Mouse (Mus musculus): ENCODE data around the gene Ano4. TPM values are rescaled to one million over a fixed set of nuclear protein-coding genes. Genes with fewer than 3 reads are reported as not detected.

Ano4 gene
- polyA plus RNA-seq, 1 experiment from 2014 or later = 3.0 TPM

DNA sequence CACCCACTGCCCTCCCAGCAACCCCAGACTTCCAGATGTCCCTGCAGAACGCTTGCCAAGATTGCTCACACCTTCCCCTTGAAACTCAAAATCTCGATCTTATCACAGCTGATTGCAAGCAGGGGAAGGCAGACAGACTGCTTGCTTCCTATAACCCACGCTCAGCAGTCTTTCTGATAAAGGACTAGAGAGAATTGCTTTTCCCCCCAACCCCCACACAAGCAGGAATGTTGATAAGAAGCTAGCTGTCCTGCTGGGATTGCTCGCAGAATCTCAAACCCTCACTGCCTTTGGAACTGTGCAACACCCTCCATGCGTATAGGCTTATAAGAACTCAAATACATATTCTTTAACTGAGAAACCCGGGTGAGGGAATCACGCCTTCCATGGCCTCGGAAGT is 846 bp downstream of the Ano4 start:
- no peaks in the 10 kb centered on the region for H3K9me3 ChIP-seq
- peak overlapping the region; percentile 94 for H3K27ac ChIP-seq
- DNase-seq (ENCODE audit: low spot score) = no peak
- H3K4me1 ChIP-seq = peaks cover 25% of the 10 kb centered on the region
- no peaks in the 10 kb centered on the region for H3K36me3 ChIP-seq
- H3K4me3 ChIP-seq = peak overlapping the region; percentile 78
- peaks cover 20% of the 10 kb centered on the region for H3K27me3 ChIP-seq (ENCODE audit: insufficient read depth, poor library complexity, severe bottlenecking)
- 5% methylated on average over 8 of the region's 8 CpGs for WGBS

DNA sequence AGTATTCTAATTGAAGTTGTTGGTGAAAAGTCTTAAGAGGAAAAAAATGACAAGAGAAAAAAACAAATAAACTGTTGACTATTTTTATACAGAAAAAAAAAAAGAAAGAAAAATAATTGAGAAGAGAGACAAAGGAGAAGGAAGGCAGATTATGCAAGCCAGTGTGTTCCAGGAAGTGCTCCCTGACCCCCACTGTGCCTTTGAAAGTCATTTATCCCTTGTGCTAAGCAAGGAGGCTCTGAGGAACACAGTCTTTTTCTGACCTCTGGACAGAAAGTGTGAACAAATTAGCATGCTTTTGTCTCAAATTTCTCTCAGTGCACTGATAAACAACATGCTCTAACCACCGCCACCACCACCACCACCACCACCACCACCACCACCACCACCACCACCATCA is 14.3 kb downstream of the Ano4 start:
- no peaks in the 10 kb centered on the region for H3K27me3 ChIP-seq (ENCODE audit: insufficient read depth, poor library complexity, severe bottlenecking)
- H3K27ac ChIP-seq = no peak overlapping the region
- H3K9me3 ChIP-seq = no peaks in the 10 kb centered on the region
- H3K36me3 ChIP-seq = no peaks in the 10 kb centered on the region
- DNase-seq (ENCODE audit: low spot score) = no peak
- no peak overlapping the region for H3K4me3 ChIP-seq
- WGBS = 100% methylated on average over 1 of the region's 1 CpGs
- H3K4me1 ChIP-seq = no peaks in the 10 kb centered on the region

DNA sequence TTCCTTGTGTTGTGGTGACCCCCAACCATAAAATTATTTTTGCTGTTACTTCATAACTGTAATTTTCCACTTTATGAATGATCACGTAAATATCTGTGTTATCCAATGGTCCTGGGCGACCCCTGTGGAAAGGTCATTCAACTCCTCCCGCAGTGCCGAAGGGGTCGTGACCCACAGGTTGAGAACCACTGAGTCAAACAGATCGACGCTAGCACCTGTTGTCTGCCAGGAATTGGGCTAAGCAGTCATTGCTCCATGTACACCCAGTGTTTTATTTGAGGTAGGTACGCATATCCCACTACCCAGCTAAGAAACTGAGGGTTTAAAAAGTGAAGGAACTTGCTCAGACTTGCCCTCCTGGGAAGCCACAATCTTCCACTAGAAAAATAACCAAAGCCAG is 14.8 kb downstream of the Ano4 start:
- no peaks in the 10 kb centered on the region for H3K9me3 ChIP-seq
- H3K4me1 ChIP-seq = no peaks in the 10 kb centered on the region
- no peak overlapping the region for H3K4me3 ChIP-seq
- H3K36me3 ChIP-seq = no peaks in the 10 kb centered on the region
- no peaks in the 10 kb centered on the region for H3K27me3 ChIP-seq (ENCODE audit: insufficient read depth, poor library complexity, severe bottlenecking)
- WGBS = 78% methylated on average over 8 of the region's 8 CpGs
- no peak for DNase-seq (ENCODE audit: low spot score)
- H3K27ac ChIP-seq = no peak overlapping the region

DNA sequence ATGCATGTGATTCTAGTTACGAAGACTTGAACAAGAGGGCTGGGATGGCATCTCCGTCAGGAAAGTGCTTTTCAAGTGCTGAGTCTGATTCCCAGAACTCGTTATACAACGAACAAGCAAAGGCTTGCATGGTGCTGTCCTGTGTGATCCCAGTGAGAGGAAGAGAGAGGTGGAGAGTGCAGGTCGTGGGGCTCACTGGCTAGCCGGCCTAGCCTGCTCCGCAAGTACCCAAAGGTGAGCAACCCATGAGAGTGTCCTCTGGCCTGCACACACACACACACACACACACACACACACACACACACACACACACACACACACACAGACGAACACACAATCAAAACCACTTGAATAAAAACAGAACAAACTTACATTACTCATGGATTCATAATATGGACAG is 15.7 kb downstream of the Ano4 start:
- Histone ChIP-seq H3K27me3 (ENCODE audit: insufficient read depth, poor library complexity, severe bottlenecking) (no peaks in the 10 kb centered on the region), H3K4me3 (no peak overlapping the region), H3K9me3 (no peaks in the 10 kb centered on the region), H3K27ac (no peak overlapping the region), H3K4me1 (no peaks in the 10 kb centered on the region), H3K36me3 (no peaks in the 10 kb centered on the region)
- WGBS = 72% methylated on average over 8 of the region's 8 CpGs
- DNase-seq (ENCODE audit: low spot score) = no peak

DNA sequence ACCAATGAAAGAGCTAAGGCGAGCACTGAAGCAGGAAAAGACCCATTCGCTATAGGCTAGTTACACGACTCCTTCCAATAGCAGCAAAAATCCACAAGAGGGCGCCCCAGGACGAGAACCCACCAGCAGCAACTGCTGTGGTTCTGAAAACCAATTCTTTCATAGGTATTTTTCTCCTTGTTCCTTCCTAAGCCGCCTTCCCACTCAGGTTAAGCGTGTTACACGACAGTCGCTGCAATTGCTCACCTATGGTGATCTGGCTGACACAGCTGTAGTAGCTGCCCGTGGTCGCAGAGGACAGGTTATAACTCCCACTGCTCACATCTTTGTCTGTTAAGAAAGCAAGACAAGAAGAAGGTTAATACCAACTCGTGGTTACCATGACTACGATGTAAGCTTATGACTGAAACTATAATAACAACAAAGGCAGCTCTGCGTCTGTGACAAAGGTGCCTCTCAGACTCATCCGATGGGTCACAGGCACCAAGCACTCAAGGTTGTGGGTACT is 17.5 kb downstream of the Ano4 start:
- Histone ChIP-seq H3K4me3 (no peak overlapping the region), H3K4me1 (no peaks in the 10 kb centered on the region), H3K9me3 (no peaks in the 10 kb centered on the region), H3K27ac (no peak overlapping the region), H3K36me3 (no peaks in the 10 kb centered on the region), H3K27me3 (ENCODE audit: insufficient read depth, poor library complexity, severe bottlenecking) (no peaks in the 10 kb centered on the region)
- DNase-seq (ENCODE audit: low spot score) = peak; percentile 79
- WGBS = 34% methylated on average over 15 of the region's 15 CpGs

DNA sequence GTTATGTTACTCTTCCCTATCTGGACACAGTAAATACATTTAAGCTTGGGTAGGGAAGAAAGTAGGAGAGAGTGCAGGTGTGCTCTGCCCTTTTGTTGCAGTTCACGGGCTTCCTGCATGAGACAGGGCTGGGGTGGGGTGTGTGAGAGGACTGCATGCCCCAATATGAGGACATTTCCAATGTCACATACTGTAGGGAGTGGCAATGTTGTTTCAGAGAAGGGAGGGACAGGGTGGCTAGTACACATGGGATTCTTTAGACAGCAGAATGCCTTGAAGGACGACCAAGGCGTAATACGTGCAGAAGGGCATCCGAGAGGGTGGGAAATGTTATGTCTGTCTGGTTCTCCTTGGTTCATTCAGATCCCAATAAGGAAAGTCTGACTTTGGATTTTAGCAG is 18.2 kb downstream of the Ano4 start:
- Histone ChIP-seq H3K36me3 (no peaks in the 10 kb centered on the region), H3K4me1 (no peaks in the 10 kb centered on the region), H3K27ac (no peak overlapping the region), H3K27me3 (ENCODE audit: insufficient read depth, poor library complexity, severe bottlenecking) (no peaks in the 10 kb centered on the region), H3K4me3 (no peak overlapping the region), H3K9me3 (no peaks in the 10 kb centered on the region)
- WGBS = 83% methylated on average over 5 of the region's 5 CpGs
- DNase-seq (ENCODE audit: low spot score) = no peak

DNA sequence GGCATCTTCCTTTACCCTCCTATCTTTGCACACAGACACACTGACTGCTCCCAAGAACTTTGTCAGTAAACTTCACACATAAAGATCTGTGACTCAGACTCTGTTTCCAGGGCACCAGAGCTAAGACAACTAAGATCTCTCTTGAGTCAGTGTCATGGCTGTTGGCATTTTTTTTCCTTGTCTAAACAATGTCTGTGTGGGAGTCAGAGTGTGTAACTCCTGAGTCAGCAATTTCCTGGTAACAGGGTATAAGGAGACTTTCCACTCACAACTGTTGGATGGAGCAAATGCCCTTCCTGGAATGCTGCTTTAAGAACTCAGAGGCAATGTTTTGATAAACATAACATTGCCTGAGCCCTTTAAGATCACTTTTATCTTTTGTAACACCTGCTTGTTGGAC is 37.0 kb downstream of the Ano4 start:
- H3K36me3 ChIP-seq = no peaks in the 10 kb centered on the region; the same call in 1 of the 2 replicates
- H3K4me3 ChIP-seq = no peak overlapping the region
- no peaks in the 10 kb centered on the region for H3K9me3 ChIP-seq
- no peak overlapping the region for H3K27ac ChIP-seq
- no peaks in the 10 kb centered on the region for H3K27me3 ChIP-seq (ENCODE audit: insufficient read depth, poor library complexity, severe bottlenecking)
- H3K4me1 ChIP-seq = no peaks in the 10 kb centered on the region
- no peak for DNase-seq (ENCODE audit: low spot score)

DNA sequence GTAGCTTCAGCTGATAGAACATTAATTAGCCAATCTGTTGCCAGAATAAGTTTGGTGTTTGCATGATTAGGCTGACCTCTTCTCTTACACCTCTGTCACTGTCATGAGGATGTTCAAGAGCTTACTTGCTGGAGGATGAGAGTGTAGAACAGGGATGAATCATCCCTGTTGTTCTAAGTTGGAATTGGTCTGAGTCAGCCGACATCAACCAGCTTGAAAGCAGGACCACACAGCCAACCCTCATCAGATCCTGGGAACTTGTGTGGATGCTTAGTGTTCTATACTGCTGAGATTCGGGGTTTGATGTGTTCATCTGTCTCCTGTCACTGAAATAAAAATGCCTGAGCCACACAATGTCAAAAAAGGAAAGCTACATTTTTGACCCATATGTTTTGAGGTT is 44.2 kb downstream of the Ano4 start:
- Histone ChIP-seq H3K27ac (no peak overlapping the region), H3K36me3 (0 out of 2 replicates have a peak, but pooled peaks cover 2% of the 10 kb centered on the region), H3K9me3 (no peaks in the 10 kb centered on the region), H3K4me1 (no peaks in the 10 kb centered on the region), H3K4me3 (no peak overlapping the region), H3K27me3 (ENCODE audit: insufficient read depth, poor library complexity, severe bottlenecking) (no peaks in the 10 kb centered on the region)
- 82% methylated on average over 2 of the region's 2 CpGs for WGBS
- DNase-seq (ENCODE audit: low spot score) = no peak

DNA sequence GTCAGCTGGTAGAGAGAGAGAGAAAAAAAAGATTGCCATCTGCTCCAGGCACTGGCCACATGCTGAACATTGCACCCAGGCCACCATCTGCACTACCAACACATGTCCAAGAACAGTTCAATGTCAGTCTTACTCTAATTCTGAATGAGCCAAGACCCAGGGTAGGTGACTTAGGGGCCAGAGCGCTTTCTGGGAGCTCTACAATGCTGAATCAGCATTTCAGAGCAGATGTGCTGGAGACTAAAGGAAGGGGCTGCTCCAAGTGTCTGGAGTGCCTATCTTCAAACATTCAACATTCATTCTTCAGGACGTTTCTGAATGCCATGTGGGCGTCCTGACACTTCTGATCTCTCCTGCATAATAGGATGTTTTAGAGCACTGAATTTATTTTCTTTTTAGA is 51.8 kb downstream of the Ano4 start:
- no peak for DNase-seq (ENCODE audit: low spot score)

DNA sequence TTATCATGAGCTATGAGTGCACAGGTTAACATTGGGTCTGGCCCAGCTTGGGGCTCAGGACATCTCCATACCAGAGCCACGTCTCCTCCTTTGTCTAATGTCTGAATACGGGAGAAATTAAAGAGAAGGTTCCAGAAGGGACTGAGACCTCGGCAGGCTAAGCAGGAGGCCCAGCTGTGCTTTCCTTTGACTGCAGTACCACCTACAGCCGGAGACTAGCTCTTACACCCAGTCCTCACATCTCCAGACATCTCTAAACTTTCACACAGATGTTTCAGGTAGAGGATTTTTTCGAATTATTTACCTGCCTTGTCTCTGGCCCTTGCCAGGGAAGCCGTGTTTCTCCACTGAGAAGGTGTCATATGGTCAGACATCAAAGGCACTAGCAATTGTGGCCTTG is 53.9 kb downstream of the Ano4 start:
- no peaks in the 10 kb centered on the region for H3K4me1 ChIP-seq
- no peaks in the 10 kb centered on the region for H3K27me3 ChIP-seq (ENCODE audit: insufficient read depth, poor library complexity, severe bottlenecking)
- no peaks in the 10 kb centered on the region for H3K36me3 ChIP-seq
- 74% methylated on average over 6 of the region's 6 CpGs for WGBS
- H3K9me3 ChIP-seq = no peaks in the 10 kb centered on the region
- no peak overlapping the region for H3K27ac ChIP-seq
- no peak overlapping the region for H3K4me3 ChIP-seq
- DNase-seq (ENCODE audit: low spot score) = no peak

More for the DNA sequence above, 51.8 kb downstream of the Ano4 start:
- no peak overlapping the region for H3K4me3 ChIP-seq
- H3K9me3 ChIP-seq = no peaks in the 10 kb centered on the region
- no peaks in the 10 kb centered on the region for H3K4me1 ChIP-seq
- WGBS = 71% methylated on average over 3 of the region's 3 CpGs
- no peaks in the 10 kb centered on the region for H3K27me3 ChIP-seq (ENCODE audit: insufficient read depth, poor library complexity, severe bottlenecking)
- H3K36me3 ChIP-seq = no peaks in the 10 kb centered on the region
- H3K27ac ChIP-seq = no peak overlapping the region

DNA sequence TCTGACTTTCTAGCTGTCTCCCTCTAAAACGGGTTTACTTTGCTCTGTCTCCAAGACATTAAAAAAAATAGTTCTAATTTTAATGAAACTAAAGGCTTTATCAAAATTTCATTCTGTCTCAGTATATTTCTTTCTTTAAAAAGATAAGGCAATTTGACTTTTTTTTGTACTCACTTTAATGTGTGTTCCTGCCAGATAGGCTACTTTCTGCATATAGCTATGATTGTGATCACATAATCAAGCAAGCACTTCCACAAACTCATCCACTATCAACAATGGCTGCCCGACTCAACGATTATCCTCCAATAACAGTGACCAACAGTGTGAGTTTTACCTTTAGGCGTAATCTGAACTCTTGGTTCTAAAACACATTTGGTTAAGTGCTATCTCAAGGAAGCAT is 55.3 kb downstream of the Ano4 start:
- WGBS = 75% methylated on average over 4 of the region's 4 CpGs

DNA sequence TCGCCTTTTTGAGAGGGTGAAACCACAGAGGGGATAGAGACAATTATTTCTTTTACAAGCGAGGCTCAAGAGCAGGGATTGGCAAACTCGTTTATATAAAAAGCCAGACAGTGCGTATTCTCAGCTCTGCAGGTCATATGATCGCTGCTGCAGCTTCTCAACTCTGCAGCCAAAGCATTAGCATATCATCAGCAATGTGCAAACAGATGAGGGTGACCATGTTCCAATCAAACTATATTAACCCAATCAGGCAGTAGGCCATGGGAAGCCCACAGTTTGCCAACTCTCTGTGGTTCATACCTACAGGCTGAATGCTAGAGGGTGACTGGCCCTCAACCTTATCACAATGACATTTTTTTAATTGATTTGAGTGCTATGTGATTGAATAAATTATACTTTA is 64.2 kb downstream of the Ano4 start:
- Histone ChIP-seq H3K27me3 (ENCODE audit: insufficient read depth, poor library complexity, severe bottlenecking) (no peaks in the 10 kb centered on the region), H3K27ac (no peak overlapping the region), H3K36me3 (no peaks in the 10 kb centered on the region), H3K4me3 (no peak overlapping the region), H3K4me1 (no peaks in the 10 kb centered on the region), H3K9me3 (no peaks in the 10 kb centered on the region)
- 82% methylated on average over 5 of the region's 5 CpGs for WGBS
- no peak for DNase-seq (ENCODE audit: low spot score)

More for the DNA sequence above, 55.3 kb downstream of the Ano4 start:
- Histone ChIP-seq H3K36me3 (no peaks in the 10 kb centered on the region), H3K4me1 (no peaks in the 10 kb centered on the region), H3K27ac (no peak overlapping the region), H3K27me3 (ENCODE audit: insufficient read depth, poor library complexity, severe bottlenecking) (no peaks in the 10 kb centered on the region), H3K4me3 (no peak overlapping the region), H3K9me3 (no peaks in the 10 kb centered on the region)
- DNase-seq (ENCODE audit: low spot score) = no peak

DNA sequence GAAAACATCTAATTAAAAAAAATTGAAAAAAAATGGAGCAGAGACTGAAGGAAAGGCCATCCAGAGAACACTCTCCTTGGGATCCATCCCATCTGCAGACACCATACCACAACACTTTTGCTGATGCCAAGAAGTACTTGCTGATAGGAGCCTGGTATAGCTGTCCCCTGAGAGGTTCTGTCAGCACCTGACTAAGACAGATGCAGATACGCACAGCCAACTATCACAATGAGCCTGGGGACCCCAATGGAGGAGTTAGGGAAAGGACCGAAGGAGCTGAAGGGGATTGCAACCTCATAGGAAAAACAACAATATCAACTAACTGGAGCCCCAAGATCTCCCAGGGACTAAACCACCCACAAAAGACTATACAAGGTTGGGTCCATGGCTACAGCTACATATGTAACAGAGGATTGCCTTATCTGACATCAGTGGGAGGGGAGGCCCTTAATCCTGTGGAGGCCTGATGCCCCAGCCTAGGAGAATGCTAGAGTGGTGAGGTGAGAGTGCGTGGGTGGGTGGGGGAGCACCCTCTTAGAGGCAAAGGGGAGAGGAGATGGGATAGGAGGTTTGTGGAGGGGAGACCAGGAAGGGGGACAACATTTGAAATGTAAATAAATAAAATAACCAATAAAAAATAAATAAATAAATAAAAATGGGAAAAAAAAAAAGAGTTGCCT is 71.4 kb downstream of the Ano4 start:
- Histone ChIP-seq H3K4me3 (no peak overlapping the region), H3K36me3 (no peaks in the 10 kb centered on the region), H3K9me3 (no peaks in the 10 kb centered on the region), H3K27ac (no peak overlapping the region), H3K4me1 (0 out of 2 replicates have a peak, but pooled peaks cover 5% of the 10 kb centered on the region), H3K27me3 (ENCODE audit: insufficient read depth, poor library complexity, severe bottlenecking) (no peaks in the 10 kb centered on the region)
- 65% methylated on average over 3 of the region's 3 CpGs for WGBS
- DNase-seq (ENCODE audit: low spot score) = peak; percentile 61

DNA sequence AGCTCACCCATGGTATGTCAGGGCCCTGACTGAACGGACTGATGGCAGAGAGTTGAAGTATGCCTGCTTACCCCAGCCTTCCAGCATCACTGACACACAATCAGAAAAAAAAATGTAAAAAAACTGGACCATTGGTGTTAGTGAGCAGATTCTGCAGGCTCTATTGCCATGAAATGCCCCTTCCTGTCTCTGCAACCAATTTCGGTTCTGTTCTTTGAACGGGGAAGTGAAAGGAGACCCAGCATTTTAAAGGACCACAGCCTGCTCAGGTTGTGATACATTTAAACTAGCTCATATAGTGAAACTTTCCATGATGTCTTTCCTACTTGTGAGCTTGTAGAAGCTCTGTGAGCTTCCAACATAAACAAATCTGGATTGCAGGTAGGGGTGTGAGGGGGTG is 77.2 kb downstream of the Ano4 start:
- no peaks in the 10 kb centered on the region for H3K4me1 ChIP-seq
- no peak overlapping the region for H3K4me3 ChIP-seq
- H3K36me3 ChIP-seq = no peaks in the 10 kb centered on the region
- DNase-seq (ENCODE audit: low spot score) = no peak
- no peak overlapping the region for H3K27ac ChIP-seq
- H3K9me3 ChIP-seq = no peaks in the 10 kb centered on the region
- H3K27me3 ChIP-seq (ENCODE audit: insufficient read depth, poor library complexity, severe bottlenecking) = no peaks in the 10 kb centered on the region
- WGBS = 83% methylated on average over 3 of the region's 3 CpGs

Measured in heart, embryonic 10.5 days (tissue).